ENCODE assay signal across 8 mouse cellular contexts in the genomic region with DNA sequence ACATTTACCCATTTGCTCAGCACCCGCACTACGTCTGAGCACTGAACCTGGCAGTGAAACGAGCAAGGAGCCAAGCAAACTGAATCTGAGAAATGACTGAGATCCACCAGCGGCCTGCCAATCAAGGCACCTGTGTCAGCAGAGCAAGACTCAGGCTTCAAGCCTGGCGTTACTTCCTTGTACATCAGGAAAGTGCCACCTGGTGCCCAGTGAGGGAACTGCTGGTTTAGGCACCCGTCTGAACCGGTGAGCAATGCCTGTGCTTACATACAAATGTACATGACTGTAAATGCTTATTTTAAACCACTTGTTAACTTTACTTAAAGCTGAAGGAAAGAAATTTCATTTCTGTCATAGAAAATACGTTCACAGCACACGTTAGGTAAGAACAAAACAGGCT. TPM values are rescaled to one million over a fixed set of nuclear protein-coding genes. Genes with fewer than 3 reads are reported as not detected.
A peak's percentile ranks its signal among the peaks of the same experiment; 100 is the strongest.
DNase-seq lines count a peak whose midpoint lies in the region; ATAC-seq lines count a peak whose summit lies in the region.

No protein-coding gene starts in this region.

- no peaks in the 10 kb centered on the region for H3K9me3 ChIP-seq in heart, embryonic 11.5 days (replicated peaks; ENCODE audit: control insufficient read depth, low read length)
- H3K9me3 ChIP-seq in forebrain, embryonic 15.5 days, result no peaks in the 10 kb centered on the region
- no peaks in the 10 kb centered on the region for H3K9me3 ChIP-seq in hindbrain, embryonic 11.5 days (ENCODE audit: control insufficient read depth, low read length)
- no peaks in the 10 kb centered on the region for H3K9me3 ChIP-seq in midbrain, embryonic 13.5 days

- 29% methylated on average over 9 of the region's 9 CpGs for WGBS in heart, embryonic 11.5 days (ENCODE audit: insufficient replicate concordance)
- WGBS in forebrain, embryonic 15.5 days, result 16% methylated on average over 9 of the region's 9 CpGs
- 17% methylated on average over 9 of the region's 9 CpGs for WGBS in hindbrain, embryonic 11.5 days
- WGBS in midbrain, embryonic 13.5 days, result 15% methylated on average over 9 of the region's 9 CpGs

- H3K4me1 ChIP-seq in heart, embryonic 11.5 days (ENCODE audit: control insufficient read depth, insufficient read depth, low read length), result peaks cover 10% of the 10 kb centered on the region; the same call in 1 of the 2 replicates
- H3K4me1 ChIP-seq in forebrain, embryonic 15.5 days, result 0 out of 2 replicates have a peak, but pooled peaks cover 2% of the 10 kb centered on the region
- no peaks in the 10 kb centered on the region for H3K4me1 ChIP-seq in hindbrain, embryonic 11.5 days (replicated peaks; ENCODE audit: control insufficient read depth, insufficient read depth, low read length)
- peaks cover 10% of the 10 kb centered on the region; the same call in 1 of the 2 replicates for H3K4me1 ChIP-seq in midbrain, embryonic 13.5 days (replicated peaks)

- H3K27me3 ChIP-seq in heart, embryonic 11.5 days (ENCODE audit: control insufficient read depth, insufficient read depth, low read length), result no peaks in the 10 kb centered on the region
- H3K27me3 ChIP-seq in forebrain, embryonic 15.5 days, result no peaks in the 10 kb centered on the region
- no peaks in the 10 kb centered on the region for H3K27me3 ChIP-seq in hindbrain, embryonic 11.5 days (ENCODE audit: control insufficient read depth, insufficient read depth, low read length)
- no peaks in the 10 kb centered on the region for H3K27me3 ChIP-seq in midbrain, embryonic 13.5 days

- ATAC-seq in heart, embryonic 11.5 days (replicated peaks; ENCODE audit: insufficient number of reproducible peaks, low FRiP score, low TSS enrichment), result no peak
- peak; percentile 63; the same call in 1 of the 2 replicates for ATAC-seq in forebrain, embryonic 15.5 days (replicated peaks)
- no peak for ATAC-seq in hindbrain, embryonic 11.5 days (ENCODE audit: low FRiP score)
- peak; percentile 79; the same call in 1 of the 2 replicates for ATAC-seq in midbrain, embryonic 13.5 days

- H3K4me2 ChIP-seq in heart, embryonic 11.5 days, result no peak overlapping the region
- no peak overlapping the region for H3K4me2 ChIP-seq in forebrain, embryonic 15.5 days (replicated peaks)
- no peak overlapping the region for H3K4me2 ChIP-seq in hindbrain, embryonic 11.5 days (replicated peaks; ENCODE audit: low read depth, low read length)
- H3K4me2 ChIP-seq in midbrain, embryonic 13.5 days (replicated peaks), result no peak overlapping the region

- no peaks in the 10 kb centered on the region for H3K36me3 ChIP-seq in heart, embryonic 11.5 days (ENCODE audit: control insufficient read depth, insufficient read depth, low read length)
- no peaks in the 10 kb centered on the region for H3K36me3 ChIP-seq in forebrain, embryonic 15.5 days
- H3K36me3 ChIP-seq in hindbrain, embryonic 11.5 days (ENCODE audit: control insufficient read depth, insufficient read depth, low read length), result no peaks in the 10 kb centered on the region
- H3K36me3 ChIP-seq in midbrain, embryonic 13.5 days, result peaks cover 3% of the 10 kb centered on the region

- DNase-seq in heart, adult 11 months, result peak; percentile 95
- DNase-seq in c-Kit-positive CD71-positive TER-119-negative erythroid progenitor cells, embryonic 14.5 days (ENCODE audit: low read depth), result peak; percentile 70
- peak; percentile 89 for DNase-seq in hindbrain, embryonic 11.5 days (ENCODE audit: low spot score)
- DNase-seq in left cerebral cortex, adult 18-20 months (ENCODE audit: low spot score in 2 of 2), result peak; percentile 78 to 85
- DNase-seq in spleen, postnatal 10 days (ENCODE audit: low spot score in 2 of 2), result peak; percentile 80 to 93

- H3K27ac ChIP-seq in heart, embryonic 11.5 days (ENCODE audit: low read depth, low read length), result no peak overlapping the region
- no peak overlapping the region for H3K27ac ChIP-seq in forebrain, embryonic 15.5 days (replicated peaks)
- no peak overlapping the region for H3K27ac ChIP-seq in hindbrain, embryonic 11.5 days (ENCODE audit: low read depth, low read length)
- no peak overlapping the region for H3K27ac ChIP-seq in midbrain, embryonic 13.5 days

- H3K9ac ChIP-seq in heart, embryonic 11.5 days (ENCODE audit: low read depth, low read length), result no peak overlapping the region
- H3K9ac ChIP-seq in forebrain, embryonic 15.5 days (replicated peaks), result no peak overlapping the region
- no peak overlapping the region for H3K9ac ChIP-seq in hindbrain, embryonic 11.5 days (ENCODE audit: low read depth, low read length)
- H3K9ac ChIP-seq in midbrain, embryonic 13.5 days (replicated peaks), result no peak overlapping the region

- H3K4me3 ChIP-seq in heart, embryonic 11.5 days (ENCODE audit: low read depth, low read length), result no peak overlapping the region
- no peak overlapping the region for H3K4me3 ChIP-seq in forebrain, embryonic 15.5 days
- H3K4me3 ChIP-seq in hindbrain, embryonic 11.5 days (ENCODE audit: low read depth, low read length), result no peak overlapping the region
- no peak overlapping the region for H3K4me3 ChIP-seq in midbrain, embryonic 13.5 days (replicated peaks)

RNA-seq across cellular contexts. Expression of a gene that starts 32.9 kb away (rescaled TPM):
- polyA plus RNA-seq in heart, embryonic 11.5 days (2014; fragmentation: Nextera tagmentation; extraction: Ambion mirVana), result 0.07 TPM in 1 of 2 replicates, not detected in the other
- 9.5 and 14.7 TPM in 2 replicates for polyA plus RNA-seq in forebrain, embryonic 15.5 days (2015; fragmentation: Nextera tagmentation; extraction: Ambion mirVana)
- polyA plus RNA-seq in hindbrain, embryonic 11.5 days (2014; fragmentation: Nextera tagmentation; extraction: Ambion mirVana), result 10.0 and 10.1 TPM in 2 replicates
- 1 to 10 TPM; 3.8 to 3.9 TPM for total RNA-seq in left cerebral cortex, adult 18-20 months (2021)
- polyA plus RNA-seq in midbrain, embryonic 13.5 days (2015; fragmentation: Nextera tagmentation; extraction: Ambion mirVana), result 6.2 and 12.4 TPM in 2 replicates

RNA-seq across cellular contexts. Expression of a gene that starts 44.7 kb away (rescaled TPM):
- polyA plus RNA-seq in heart, embryonic 11.5 days (2014; fragmentation: Nextera tagmentation; extraction: Ambion mirVana), result 8.6 and 9.2 TPM in 2 replicates
- 53.4 and 55.6 TPM in 2 replicates for polyA plus RNA-seq in forebrain, embryonic 15.5 days (2015; fragmentation: Nextera tagmentation; extraction: Ambion mirVana)
- polyA plus RNA-seq in hindbrain, embryonic 11.5 days (2014; fragmentation: Nextera tagmentation; extraction: Ambion mirVana), result 16.0 and 23.1 TPM in 2 replicates
- total RNA-seq in left cerebral cortex, adult 18-20 months (2021), result 100 to 1,000 TPM; 256 to 274 TPM
- polyA plus RNA-seq in midbrain, embryonic 13.5 days (2015; fragmentation: Nextera tagmentation; extraction: Ambion mirVana), result 25.7 and 31.3 TPM in 2 replicates

Comparison
In these comparisons a context has a peak if more than half of its experiments do, and no peak if none do; other contexts are left out.
1. ATAC-seq: peak in forebrain, embryonic 15.5 days (single experiment) and midbrain, embryonic 13.5 days (single experiment); none in heart, embryonic 11.5 days (single experiment) and hindbrain, embryonic 11.5 days (single experiment).
2. Peak in every context shown above with its lines, with median percentiles within 50 percentile points of each other: DNase-seq.